Mouse (Mus musculus) hindbrain, embryonic 16.5 days (tissue): ENCODE measurements around the gene Atf3. TPM values are rescaled to one million over a fixed set of nuclear protein-coding genes. Genes with fewer than 3 reads are reported as not detected.
A peak's percentile ranks its signal among the peaks of the same experiment; 100 is the strongest.

Experiments used
- ATAC-seq: fragments of 200-750 bp; cut with Nextera tagmentation; 2 replicates; pipeline ENCODE4 v1.8.0; 2017; ENCODE audit warnings: moderate TSS enrichment, moderate library complexity
- H3K27ac ChIP-seq: fragments of 300-500 bp; sonication (generic); 2 replicates; pipeline ENCODE4 v1.5.1; 2014; ENCODE audit warnings: low read depth, mild to moderate bottlenecking, control low read depth, low read length, moderate library complexity
- H3K27me3 ChIP-seq: fragments of 300-500 bp; sonication (generic); replicated peaks from 2 replicates; pipeline ENCODE4 v1.6.1; 2014; ENCODE audit warnings: low read length; ENCODE audit not compliant: control insufficient read depth, insufficient read depth
- H3K36me3 ChIP-seq: fragments of 300-500 bp; sonication (generic); 2 replicates; pipeline ENCODE4 v1.6.1; 2014; ENCODE audit warnings: mild to moderate bottlenecking, low read length, moderate library complexity, mixed read lengths; ENCODE audit not compliant: control insufficient read depth, insufficient read depth
- H3K4me1 ChIP-seq: fragments of 300-500 bp; sonication (generic); 2 replicates; pipeline ENCODE4 v1.6.1; 2014; ENCODE audit warnings: low read depth, low read length; ENCODE audit not compliant: control insufficient read depth, insufficient read depth
- H3K4me2 ChIP-seq: fragments of 300-500 bp; sonication (generic); 2 replicates; pipeline ENCODE4 v1.6.1; 2014; ENCODE audit warnings: mild to moderate bottlenecking, low read length, control low read depth, moderate library complexity
- H3K4me3 ChIP-seq: fragments of 300-500 bp; sonication (generic); 2 replicates; pipeline ENCODE4 v1.5.1; 2014; ENCODE audit warnings: mild to moderate bottlenecking, low read length, control low read depth, moderate library complexity
- H3K9ac ChIP-seq: fragments of 300-500 bp; sonication (generic); 2 replicates; pipeline ENCODE4 v1.6.1; 2014; ENCODE audit warnings: low read depth, mild to moderate bottlenecking, control low read depth, low read length, moderate library complexity
- H3K9me3 ChIP-seq: fragments of 300-500 bp; sonication (generic); 2 replicates; pipeline ENCODE4 v1.6.1; 2014; ENCODE audit warnings: mild to moderate bottlenecking, low read length, moderate library complexity; ENCODE audit not compliant: control insufficient read depth
- WGBS: fragments of 180-500 bp; shearing (Covaris S2); extraction: QIAGEN DNeasy Blood & Tissue Kit; methylation state at CpG from one replicate; pipeline ENCODE4 v1.1.7; 2014; 5-methylcytosine and 5-hydroxymethylcytosine counted together
- polyA plus RNA-seq: library from polyadenylated mRNA; unstranded; fragments of >200 nt; fragmentation: Nextera tagmentation; extraction: Ambion mirVana; gene quantifications from 2 replicates; pipeline ENCODE4 v1.2.1, GENCODE M21; 2015

Atf3 gene
- polyA plus RNA-seq, 1 experiment from 2014 or later = 1.7 TPM

DNA sequence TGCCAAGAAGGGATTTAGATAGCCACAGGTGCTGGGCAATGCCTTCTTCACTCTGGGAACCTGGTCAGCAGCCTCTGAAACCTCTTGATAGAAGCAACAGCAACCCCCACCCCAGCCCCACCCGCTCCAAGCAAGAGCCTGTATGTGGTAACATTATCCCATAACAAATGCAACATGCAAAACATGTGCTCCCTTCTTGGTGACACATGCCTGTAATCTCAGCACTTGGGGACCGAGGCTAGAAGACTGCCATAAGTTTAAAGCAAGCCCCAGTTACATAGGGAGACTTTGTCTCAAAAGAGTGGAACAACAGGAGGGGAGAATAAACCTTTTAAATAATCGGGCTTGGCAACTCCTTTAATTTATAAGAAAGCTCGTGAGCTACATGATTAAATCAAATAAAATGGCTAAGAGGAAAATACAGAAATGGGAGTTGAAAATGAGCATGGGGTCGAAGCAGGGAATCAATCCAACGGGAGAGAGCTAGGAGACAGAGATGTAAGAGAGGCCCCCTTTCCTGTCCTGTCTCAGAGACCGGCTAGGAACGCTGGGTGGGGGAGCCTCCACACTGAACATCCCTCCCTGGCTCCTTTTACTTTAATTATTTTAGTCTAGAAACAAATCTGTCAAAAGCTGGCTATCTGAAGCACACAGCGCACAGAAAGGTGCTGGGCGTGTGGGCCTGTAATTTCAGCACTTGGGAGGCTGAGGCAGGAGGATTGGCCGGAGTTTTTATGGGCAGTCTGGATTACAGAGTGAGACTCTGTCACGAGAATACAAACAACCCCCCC lies 36.2 kb downstream of the Atf3 start:
- Histone ChIP-seq H3K27ac (no peak overlapping the region), H3K4me2 (peak overlapping the region; percentile 100), H3K4me1 (peaks cover 31% of the 10 kb centered on the region), H3K9me3 (no peaks in the 10 kb centered on the region), H3K36me3 (no peaks in the 10 kb centered on the region), H3K4me3 (peak overlapping the region; percentile 55; the same call in 1 of the 2 replicates), H3K27me3 (peaks cover 42% of the 10 kb centered on the region), H3K9ac (no peak overlapping the region)
- no peak for ATAC-seq
- WGBS = 52% methylated on average over 12 of the region's 12 CpGs

DNA sequence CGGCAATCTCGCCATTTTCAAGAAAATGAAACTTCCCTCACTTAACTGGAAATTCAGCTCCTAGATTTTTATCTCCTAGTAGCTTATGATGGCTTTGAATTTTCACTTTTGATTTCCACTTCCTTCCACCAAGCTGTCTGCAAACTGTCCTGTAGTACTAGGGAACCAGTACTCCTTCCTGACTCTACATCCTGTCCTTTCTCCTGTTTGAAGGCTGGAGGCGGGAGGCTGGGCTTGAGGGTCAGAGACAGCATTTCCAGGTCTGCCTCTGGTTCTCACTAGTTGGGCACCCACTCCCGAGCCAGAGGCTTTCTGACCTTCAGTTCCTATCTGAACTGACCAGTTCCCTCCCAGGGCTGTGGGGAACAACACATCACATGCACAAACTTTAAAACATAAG lies 37.4 kb downstream of the Atf3 start:
- Histone ChIP-seq H3K36me3 (no peaks in the 10 kb centered on the region), H3K27ac (no peak overlapping the region), H3K4me3 (no peak overlapping the region), H3K4me1 (peaks cover 25% of the 10 kb centered on the region), H3K4me2 (no peak overlapping the region), H3K9me3 (no peaks in the 10 kb centered on the region), H3K27me3 (peaks cover 30% of the 10 kb centered on the region), H3K9ac (no peak overlapping the region)
- WGBS = 73% methylated on average over 4 of the region's 4 CpGs
- ATAC-seq = no peak

DNA sequence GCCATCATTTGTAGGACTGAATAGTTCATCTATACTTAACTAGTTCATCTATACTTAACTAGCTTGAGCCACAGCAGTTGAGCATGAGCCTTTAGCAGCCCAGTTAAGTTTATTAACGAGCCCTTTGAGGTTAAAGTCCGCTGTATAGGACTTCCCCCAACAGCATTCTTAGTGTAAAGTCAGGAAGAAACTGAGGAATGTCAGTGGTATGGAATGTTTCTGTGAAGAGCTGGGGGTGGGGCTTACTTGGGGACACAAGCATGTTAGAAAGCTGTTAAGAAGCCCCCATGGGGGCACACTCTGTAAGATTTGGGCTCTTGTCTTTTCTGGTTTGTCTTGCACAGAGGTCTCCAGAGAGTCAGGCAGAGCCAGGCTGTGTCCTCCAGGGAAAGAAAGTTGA lies 38.0 kb downstream of the Atf3 start:
- Histone ChIP-seq H3K9ac (no peak overlapping the region), H3K36me3 (no peaks in the 10 kb centered on the region), H3K27me3 (peaks cover 25% of the 10 kb centered on the region), H3K4me1 (peaks cover 21% of the 10 kb centered on the region), H3K4me3 (no peak overlapping the region), H3K27ac (no peak overlapping the region), H3K4me2 (no peak overlapping the region), H3K9me3 (no peaks in the 10 kb centered on the region)
- 64% methylated on average over 2 of the region's 2 CpGs for WGBS
- ATAC-seq = no peak

DNA sequence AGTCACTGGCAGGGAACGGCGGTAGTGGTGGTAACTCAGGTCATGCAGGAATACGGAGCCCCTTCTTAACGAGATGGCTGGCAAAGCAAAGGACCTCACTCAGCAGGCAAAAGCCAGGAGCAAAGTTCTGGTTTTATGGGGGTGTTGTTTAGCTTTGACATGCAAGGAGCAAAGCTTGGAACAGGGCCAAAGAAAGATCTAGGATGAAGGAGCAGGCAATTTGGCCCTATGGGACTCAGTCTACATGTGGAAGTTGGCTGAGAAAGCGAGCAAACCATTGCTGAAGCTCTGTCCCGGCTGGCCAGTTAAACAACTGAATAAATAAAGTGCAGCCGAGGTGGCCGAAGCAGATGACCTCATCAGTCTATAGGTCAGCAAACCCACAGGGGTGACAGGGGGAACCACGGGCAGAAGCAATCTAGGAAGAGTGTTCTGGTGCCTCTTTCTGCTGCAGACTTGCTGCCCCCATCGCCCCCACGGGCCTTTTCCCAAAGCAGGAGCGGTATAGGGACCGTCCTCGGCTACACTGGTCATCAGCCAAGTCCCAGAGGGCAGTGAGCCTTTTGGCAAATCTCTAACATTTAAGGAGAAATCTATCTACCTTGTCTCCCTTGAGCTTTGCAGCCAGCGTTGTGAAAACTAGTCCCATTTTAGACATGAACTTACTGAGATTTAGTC lies 39.2 kb downstream of the Atf3 start:
- no peak for ATAC-seq
- peaks cover 11% of the 10 kb centered on the region for H3K4me1 ChIP-seq
- no peak overlapping the region for H3K4me3 ChIP-seq
- WGBS = 38% methylated on average over 15 of the region's 15 CpGs
- no peak overlapping the region for H3K27ac ChIP-seq
- H3K4me2 ChIP-seq = no peak overlapping the region
- peaks cover 21% of the 10 kb centered on the region for H3K27me3 ChIP-seq
- H3K36me3 ChIP-seq = no peaks in the 10 kb centered on the region
- no peak overlapping the region for H3K9ac ChIP-seq
- no peaks in the 10 kb centered on the region for H3K9me3 ChIP-seq

DNA sequence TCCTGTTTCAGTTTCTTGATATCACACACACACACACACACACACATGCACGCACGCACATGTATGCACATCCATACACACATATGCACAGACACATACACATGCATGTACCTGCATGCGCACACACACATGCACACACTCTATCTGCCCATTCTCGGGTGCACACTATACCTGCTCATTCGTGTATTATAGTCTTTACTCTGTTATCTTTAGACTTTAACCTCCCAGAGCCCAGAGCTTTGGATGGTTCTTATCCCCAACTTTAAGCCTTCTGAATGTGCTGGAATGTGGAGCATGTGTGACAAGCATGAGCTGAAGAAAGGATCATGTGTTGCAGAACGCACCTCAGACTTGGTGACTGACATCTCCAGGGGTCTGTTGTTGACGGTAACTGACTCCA lies 41.0 kb downstream of the Atf3 start:
- 79% methylated on average over 7 of the region's 7 CpGs for WGBS
- no peak overlapping the region for H3K27ac ChIP-seq
- no peaks in the 10 kb centered on the region for H3K36me3 ChIP-seq
- no peak overlapping the region for H3K9ac ChIP-seq
- H3K4me1 ChIP-seq = peaks cover 2% of the 10 kb centered on the region; the same call in 1 of the 2 replicates
- H3K4me3 ChIP-seq = no peak overlapping the region
- H3K9me3 ChIP-seq = no peaks in the 10 kb centered on the region
- H3K4me2 ChIP-seq = no peak overlapping the region
- no peak for ATAC-seq
- peaks cover 21% of the 10 kb centered on the region for H3K27me3 ChIP-seq

DNA sequence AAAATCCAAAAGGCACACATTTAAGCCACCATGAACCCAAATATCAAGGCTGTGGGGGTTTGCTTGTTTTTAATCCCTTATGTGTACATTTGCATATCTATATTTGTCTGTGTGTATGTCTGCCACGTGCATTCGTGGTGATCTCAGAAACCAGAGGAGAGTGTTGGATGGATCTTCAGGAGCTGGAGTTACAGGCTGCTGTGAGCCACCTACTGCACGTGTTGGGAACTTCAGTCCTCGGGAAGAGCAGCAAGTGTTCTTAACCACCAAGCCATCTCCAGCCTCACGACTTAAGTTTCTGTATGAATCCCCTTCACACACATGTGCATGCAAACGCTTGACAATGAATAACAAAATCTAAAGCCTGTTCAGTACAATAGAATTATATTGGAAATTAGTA lies 45.4 kb downstream of the Atf3 start:
- WGBS = 16% methylated on average over 6 of the region's 6 CpGs
- 0 out of 2 replicates have a peak, but pooled peaks have one; percentile 65 for ATAC-seq
- no peaks in the 10 kb centered on the region; the same call in 1 of the 2 replicates for H3K27me3 ChIP-seq

DNA sequence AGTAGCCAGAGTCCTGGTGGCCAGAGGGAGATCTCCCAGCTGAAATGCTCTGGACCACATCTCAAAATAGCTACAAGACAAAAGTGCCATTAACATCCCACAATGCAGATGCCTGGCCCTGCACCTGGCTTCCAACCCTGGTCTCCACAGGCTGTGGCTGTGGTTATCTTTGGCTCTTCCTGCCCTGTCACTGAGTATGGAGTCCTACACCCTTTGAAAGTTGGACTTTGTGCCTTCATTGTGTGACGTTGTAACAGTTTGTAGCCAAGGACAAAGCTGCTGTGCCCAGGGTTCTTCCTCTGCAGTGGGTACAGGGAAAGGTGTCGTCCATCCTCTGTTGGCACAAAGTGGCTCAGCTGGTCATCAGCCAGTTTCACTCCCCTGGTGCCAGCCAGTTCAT lies 47.4 kb downstream of the Atf3 start:
- H3K27ac ChIP-seq = no peak overlapping the region
- no peak overlapping the region for H3K9ac ChIP-seq
- no peaks in the 10 kb centered on the region for H3K9me3 ChIP-seq
- H3K4me2 ChIP-seq = no peak overlapping the region
- no peaks in the 10 kb centered on the region for H3K36me3 ChIP-seq
- no peak for ATAC-seq
- 88% methylated on average over 2 of the region's 2 CpGs for WGBS
- H3K4me1 ChIP-seq = no peaks in the 10 kb centered on the region; the same call in 1 of the 2 replicates
- H3K27me3 ChIP-seq = no peaks in the 10 kb centered on the region
- H3K4me3 ChIP-seq = no peak overlapping the region

More for the DNA sequence above, 45.4 kb downstream of the Atf3 start:
- Histone ChIP-seq H3K4me1 (no peaks in the 10 kb centered on the region), H3K27ac (no peak overlapping the region), H3K36me3 (no peaks in the 10 kb centered on the region), H3K9ac (no peak overlapping the region), H3K4me2 (no peak overlapping the region), H3K9me3 (no peaks in the 10 kb centered on the region), H3K4me3 (no peak overlapping the region)

DNA sequence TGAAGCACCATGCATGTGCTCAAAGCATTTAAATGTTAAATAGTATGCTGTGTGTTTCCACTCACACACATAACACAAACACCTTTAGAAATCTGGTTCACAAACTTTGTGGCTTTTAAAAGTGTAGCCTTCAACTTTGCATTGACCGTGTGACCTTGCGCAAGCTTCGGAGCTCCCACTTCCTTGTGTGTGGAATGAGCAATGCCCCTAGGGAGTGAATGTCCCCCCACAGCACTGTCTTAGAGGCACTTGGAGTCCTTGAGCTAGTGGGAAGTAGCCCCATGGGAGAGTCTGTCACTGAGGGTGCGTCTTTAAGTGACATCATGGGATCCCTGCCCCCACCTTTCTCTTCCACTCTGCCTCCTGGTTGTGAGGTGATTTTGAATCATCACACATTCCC lies 51.6 kb downstream of the Atf3 start:
- no peak overlapping the region for H3K4me2 ChIP-seq
- H3K4me1 ChIP-seq = no peaks in the 10 kb centered on the region; the same call in 1 of the 2 replicates
- no peak overlapping the region for H3K27ac ChIP-seq
- no peaks in the 10 kb centered on the region for H3K36me3 ChIP-seq
- no peak for ATAC-seq
- no peaks in the 10 kb centered on the region for H3K9me3 ChIP-seq
- H3K9ac ChIP-seq = no peak overlapping the region
- H3K27me3 ChIP-seq = no peaks in the 10 kb centered on the region
- no peak overlapping the region for H3K4me3 ChIP-seq
- WGBS = 81% methylated on average over 4 of the region's 4 CpGs

DNA sequence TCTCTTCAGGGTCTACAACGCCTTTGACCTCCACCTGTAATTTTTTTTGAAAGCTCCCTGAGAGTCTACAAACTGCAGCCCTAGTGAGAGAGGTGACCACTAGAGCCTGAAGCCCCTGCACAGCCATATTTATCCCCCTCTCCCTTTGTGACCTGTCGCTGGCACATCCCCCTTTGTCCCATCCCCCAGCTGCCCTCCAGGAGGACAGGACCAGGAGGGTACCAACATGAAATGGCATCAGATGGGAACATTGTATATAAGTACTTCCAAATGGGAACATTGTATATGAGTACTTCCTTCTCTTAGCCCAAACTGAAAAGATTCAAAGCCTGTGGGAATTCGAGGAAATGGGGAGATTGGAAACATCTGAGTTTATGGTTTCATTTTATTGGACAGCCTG lies 53.1 kb downstream of the Atf3 start, which contains the start of gene Fam71a:
TSS of gene Fam71a (minus strand) at position 101 of the 400 bp plus-strand sequence.
- Histone ChIP-seq H3K4me1 (no peaks in the 10 kb centered on the region; the same call in 1 of the 2 replicates), H3K36me3 (no peaks in the 10 kb centered on the region), H3K9me3 (no peaks in the 10 kb centered on the region; the same call in 1 of the 2 replicates), H3K9ac (no peak within 1 kb of the TSS), H3K4me2 (no peak within 1 kb of the TSS), H3K27ac (no peak within 1 kb of the TSS), H3K27me3 (no peaks in the 10 kb centered on the region), H3K4me3 (no peak within 1 kb of the TSS)
- no peak for ATAC-seq
- 83% methylated on average over 3 of the region's 3 CpGs for WGBS
